ENCODE assay signal across 19 mouse cellular contexts in the genomic region with DNA sequence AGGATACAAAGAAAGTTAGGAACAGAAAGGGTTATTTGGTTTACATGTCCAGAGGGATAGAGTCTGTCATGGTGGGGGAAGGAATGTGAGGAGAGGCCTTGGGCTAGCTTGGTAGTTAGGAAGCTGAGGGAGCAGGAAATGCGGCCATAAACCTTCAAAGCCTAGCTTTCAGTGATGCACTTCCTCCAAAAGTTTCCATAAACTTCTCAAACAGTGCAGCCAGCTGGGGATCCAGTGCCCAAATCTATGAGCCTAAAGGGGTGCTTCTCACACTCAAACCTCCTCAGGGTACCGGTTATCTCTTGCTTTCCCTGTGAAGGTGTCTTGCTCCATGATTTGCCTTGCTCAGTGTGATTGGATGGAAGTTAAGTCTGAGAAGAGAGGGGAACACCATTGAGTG. TPM values are rescaled to one million over a fixed set of nuclear protein-coding genes. Genes with fewer than 3 reads are reported as not detected.
A peak's percentile ranks its signal among the peaks of the same experiment; 100 is the strongest.
DNase-seq lines count a peak whose midpoint lies in the region; ATAC-seq lines count a peak whose summit lies in the region.
"Had no signal": no experiment of that assay in that cellular context is flagged by ENCODE, and none has a peak within 500 bp of the region (broad histone marks: within the 10 kb centered on the region; RNA-seq: fewer than 3 reads in every experiment).

No protein-coding gene starts in this region.

- peak; percentile 14 to 35 for DNase-seq in kidney, postnatal 4 days
- peak; percentile 16 for DNase-seq in thymus, postnatal 25 days
- DNase-seq in thymus, postnatal 10 days (ENCODE audit: low spot score in 2 of 2), result no peak
- peak; percentile 78 for DNase-seq in naive thymus-derived CD4-positive, alpha-beta T cell, adult 2 months (ENCODE audit: low read depth)
- no peak for DNase-seq in heart, embryonic 10.5 days (ENCODE audit: low spot score)
- no peak for DNase-seq in heart, postnatal 14 days
- DNase-seq: adrenal gland, postnatal 36 days; cerebellum, adult 9-10 months; lung, adult 2 months; retina, postnatal 1 day; right cerebral cortex, postnatal 25 days had no signal

- no peaks in the 10 kb centered on the region for H3K9me3 ChIP-seq in kidney, embryonic 15.5 days (replicated peaks)
- H3K9me3 ChIP-seq in heart, embryonic 10.5 days, result no peaks in the 10 kb centered on the region
- H3K9me3 ChIP-seq: forebrain, embryonic 15.5 days; heart, embryonic 13.5 days; hindbrain, embryonic 13.5 days; liver, embryonic 12.5 days; midbrain, embryonic 12.5 days; neural tube, embryonic 13.5 days had no signal

- intact Hi-C loops in heart, postnatal 14 days (cut with DNase I), result no loop called here

- no peak overlapping the region for H3K9ac ChIP-seq in kidney, embryonic 15.5 days
- H3K9ac ChIP-seq: forebrain, embryonic 15.5 days; heart, embryonic 13.5 days; hindbrain, embryonic 13.5 days; liver, embryonic 12.5 days; midbrain, embryonic 12.5 days; neural tube, embryonic 13.5 days had no signal

- no peaks in the 10 kb centered on the region for H3K27me3 ChIP-seq in kidney, embryonic 15.5 days
- H3K27me3 ChIP-seq in heart, embryonic 10.5 days (ENCODE audit: insufficient read depth, poor library complexity, severe bottlenecking), result no peaks in the 10 kb centered on the region
- H3K27me3 ChIP-seq: forebrain, embryonic 15.5 days; heart, embryonic 13.5 days; hindbrain, embryonic 13.5 days; midbrain, embryonic 12.5 days; neural tube, embryonic 13.5 days had no signal

- no peaks in the 10 kb centered on the region for H3K36me3 ChIP-seq in kidney, embryonic 15.5 days
- no peaks in the 10 kb centered on the region for H3K36me3 ChIP-seq in heart, embryonic 10.5 days
- H3K36me3 ChIP-seq: forebrain, embryonic 15.5 days; heart, embryonic 13.5 days; hindbrain, embryonic 13.5 days; liver, embryonic 12.5 days; midbrain, embryonic 12.5 days had no signal

- no peak overlapping the region for H3K27ac ChIP-seq in kidney, embryonic 15.5 days
- no peak overlapping the region for H3K27ac ChIP-seq in heart, embryonic 10.5 days
- H3K27ac ChIP-seq: forebrain, embryonic 15.5 days; hindbrain, embryonic 13.5 days; liver, embryonic 12.5 days; midbrain, embryonic 12.5 days had no signal

- no peak for ATAC-seq in kidney, embryonic 15.5 days (replicated peaks; ENCODE audit: low FRiP score)
- ATAC-seq in inflammation-experienced regulatory T-cells, adult 6 months, result peak; percentile 9
- ATAC-seq: forebrain, embryonic 15.5 days; liver, embryonic 12.5 days had no signal

- H3K4me3 ChIP-seq in kidney, embryonic 15.5 days (replicated peaks), result no peak overlapping the region
- no peak overlapping the region for H3K4me3 ChIP-seq in heart, embryonic 10.5 days
- H3K4me3 ChIP-seq: forebrain, embryonic 15.5 days; heart, embryonic 13.5 days; hindbrain, embryonic 13.5 days; liver, embryonic 12.5 days; midbrain, embryonic 12.5 days; neural tube, embryonic 13.5 days had no signal

- WGBS in kidney, embryonic 15.5 days, result 80% methylated on average over 2 of the region's 2 CpGs
- WGBS in heart, embryonic 10.5 days, result 82% methylated on average over 2 of the region's 2 CpGs

- peaks cover 16% of the 10 kb centered on the region for H3K4me1 ChIP-seq in kidney, embryonic 15.5 days
- peaks cover 15% of the 10 kb centered on the region for H3K4me1 ChIP-seq in heart, embryonic 10.5 days

- H3K4me2 ChIP-seq in kidney, embryonic 15.5 days, result no peak overlapping the region
- H3K4me2 ChIP-seq: forebrain, embryonic 15.5 days; heart, embryonic 13.5 days; hindbrain, embryonic 13.5 days; liver, embryonic 12.5 days; midbrain, embryonic 12.5 days; neural tube, embryonic 13.5 days had no signal

RNA-seq across cellular contexts. Expression of gene Tmsb10, which starts 5.6 kb away (rescaled TPM):
- 2,212 and 2,256 TPM in 2 replicates for polyA plus RNA-seq in kidney, embryonic 15.5 days (2015; fragmentation: Nextera tagmentation; extraction: Ambion mirVana)
- 1,000 to 10,000 TPM; 4,108 to 4,357 (median 4,244) TPM for polyA plus RNA-seq in inflammation-experienced regulatory T-cells, adult 6 months (2017; shearing (Covaris generic))
- polyA plus RNA-seq in heart, embryonic 10.5 days (2016; fragmentation: Nextera tagmentation; extraction: Ambion mirVana), result 1,830 and 2,375 TPM in 2 replicates
- 100 to 1,000 TPM; 220 to 281 TPM for total RNA-seq in heart, postnatal 14 days (2021)

RNA-seq across cellular contexts. Expression of gene Kcmf1, which starts 53.2 kb away (rescaled TPM):
- 33.1 and 36.6 TPM in 2 replicates for polyA plus RNA-seq in kidney, embryonic 15.5 days (2015; fragmentation: Nextera tagmentation; extraction: Ambion mirVana)
- polyA plus RNA-seq in inflammation-experienced regulatory T-cells, adult 6 months (2017; shearing (Covaris generic)), result 10 to 100 TPM in 2 of 3 experiments, 1 to 10 TPM in 1; 9.1 to 12.5 (median 10.3) TPM
- 37.4 and 37.7 TPM in 2 replicates for polyA plus RNA-seq in heart, embryonic 10.5 days (2016; fragmentation: Nextera tagmentation; extraction: Ambion mirVana)
- total RNA-seq in heart, postnatal 14 days (2021), result 10 to 100 TPM; 84.8 to 85.3 TPM

Comparison
In these comparisons a context has a peak if more than half of its experiments do, and no peak if none do; other contexts are left out.
1. DNase-seq: peak in kidney, postnatal 4 days (2 of 2), thymus, postnatal 25 days (single experiment) and naive thymus-derived CD4-positive, alpha-beta T cell, adult 2 months (single experiment); none in thymus, postnatal 10 days (0 of 2), heart, embryonic 10.5 days (single experiment) and heart, postnatal 14 days (0 of 2).